Mouse (Mus musculus) liver, postnatal 0 days (tissue): ENCODE measurements around the gene 4931409K22Rik. TPM values are rescaled to one million over a fixed set of nuclear protein-coding genes. Genes with fewer than 3 reads are reported as not detected.
A peak's percentile ranks its signal among the peaks of the same experiment; 100 is the strongest.

ENCODE experiments used
- ATAC-seq: fragments of 200-750 bp; cut with Nextera tagmentation; 2 replicates; pipeline ENCODE4 v1.8.0; 2017; ENCODE audit warnings: mild to moderate bottlenecking, moderate library complexity
- DNase-seq: peaks from one replicate; pipeline ENCODE4 v3.0.0-alpha.2; 2016
- H3K27ac ChIP-seq: fragments of 300-500 bp; sonication (generic); 2 replicates; pipeline ENCODE4 v1.5.1; 2014; ENCODE audit warnings: antibody characterized with exemption, moderate library complexity, mild to moderate bottlenecking, low read depth
- H3K27me3 ChIP-seq: fragments of 300-500 bp; sonication (generic); 2 replicates; pipeline ENCODE4 v1.6.1; 2014; ENCODE audit warnings: low read length, control low read depth, mixed read lengths; ENCODE audit not compliant: insufficient read depth
- H3K36me3 ChIP-seq: fragments of 300-500 bp; sonication (generic); replicated peaks from 2 replicates; pipeline ENCODE4 v1.6.1; 2014; ENCODE audit warnings: mild to moderate bottlenecking, control low read depth, low read length, moderate library complexity, mixed read lengths; ENCODE audit not compliant: insufficient read depth
- H3K4me1 ChIP-seq: fragments of 300-500 bp; sonication (generic); 2 replicates; pipeline ENCODE4 v1.6.1; 2014; ENCODE audit warnings: antibody characterized with exemption, mild to moderate bottlenecking, control low read depth; ENCODE audit not compliant: insufficient read depth
- H3K4me2 ChIP-seq: fragments of 300-500 bp; sonication (generic); 2 replicates; pipeline ENCODE4 v1.6.1; 2014; ENCODE audit warnings: low read depth, mild to moderate bottlenecking, low read length, moderate library complexity, mixed read lengths
- H3K4me3 ChIP-seq: fragments of 300-500 bp; sonication (generic); 2 replicates; pipeline ENCODE4 v1.5.1; 2014; ENCODE audit warnings: low read depth, low read length
- H3K9ac ChIP-seq: fragments of 300-500 bp; sonication (generic); replicated peaks from 2 replicates; pipeline ENCODE4 v1.6.1; 2014; ENCODE audit warnings: mild to moderate bottlenecking, moderate library complexity
- H3K9me3 ChIP-seq: fragments of 300-500 bp; sonication (generic); 2 replicates; pipeline ENCODE4 v1.6.1; 2016; ENCODE audit warnings: mild to moderate bottlenecking, control low read depth, low read length, mixed read lengths
- CTCF ChIP-seq: sonication (generic); IDR thresholded peaks from 2 replicates; pipeline ENCODE4 v1.5.1; 2016; ENCODE audit warnings: antibody characterized with exemption, low read depth
- EP300 ChIP-seq: IDR thresholded peaks from 2 replicates; pipeline ENCODE4 v1.6.1; 2016; ENCODE audit warnings: antibody characterized with exemption, low read depth, mild to moderate bottlenecking
- WGBS: fragments of 180-500 bp; shearing (Covaris S2); extraction: QIAGEN DNeasy Blood & Tissue Kit; methylation state at CpG from one replicate; pipeline ENCODE4 v1.1.7; 2014; ENCODE audit not compliant: insufficient replicate concordance; 5-methylcytosine and 5-hydroxymethylcytosine counted together
- polyA plus RNA-seq: library from polyadenylated mRNA; unstranded; fragments of >200 nt; fragmentation: Nextera tagmentation; extraction: Ambion mirVana; gene quantifications from 2 replicates; pipeline ENCODE4 v1.2.1, GENCODE M21; 2015

The 4931409K22Rik gene
- polyA plus RNA-seq, 1 experiment from 2014 or later, result not detected

DNA sequence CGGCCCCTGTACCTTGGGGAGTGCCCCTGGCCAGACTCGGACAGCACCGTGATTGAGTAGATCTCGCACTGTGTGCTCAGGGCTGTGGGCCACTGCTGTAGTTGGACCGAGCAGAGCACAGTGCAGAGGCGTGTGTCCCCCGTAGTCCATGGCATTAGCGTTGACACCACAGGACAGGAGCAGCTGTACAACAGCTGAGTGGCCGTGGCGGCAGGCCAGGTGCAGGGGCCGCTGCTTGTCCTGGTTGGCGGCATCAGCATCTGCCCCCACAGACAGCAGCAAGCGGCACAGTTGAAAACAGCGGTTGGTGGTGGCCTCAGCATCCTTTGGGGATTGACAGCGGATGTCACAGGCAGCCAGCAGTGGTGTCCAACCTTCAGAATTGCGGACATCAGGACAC is 19.0 kb downstream of the 4931409K22Rik start:
- Histone ChIP-seq H3K9ac (no peak overlapping the region), H3K4me1 (peaks cover 5% of the 10 kb centered on the region), H3K4me3 (no peak overlapping the region), H3K27ac (no peak overlapping the region), H3K4me2 (no peak overlapping the region), H3K27me3 (0 out of 2 replicates have a peak, but pooled peaks cover 5% of the 10 kb centered on the region), H3K36me3 (no peaks in the 10 kb centered on the region), H3K9me3 (no peaks in the 10 kb centered on the region)
- TF ChIP-seq CTCF (no peak), EP300 (no peak)
- DNase-seq, result no peak
- ATAC-seq, result no peak
- 65% methylated on average over 16 of the region's 16 CpGs for WGBS

DNA sequence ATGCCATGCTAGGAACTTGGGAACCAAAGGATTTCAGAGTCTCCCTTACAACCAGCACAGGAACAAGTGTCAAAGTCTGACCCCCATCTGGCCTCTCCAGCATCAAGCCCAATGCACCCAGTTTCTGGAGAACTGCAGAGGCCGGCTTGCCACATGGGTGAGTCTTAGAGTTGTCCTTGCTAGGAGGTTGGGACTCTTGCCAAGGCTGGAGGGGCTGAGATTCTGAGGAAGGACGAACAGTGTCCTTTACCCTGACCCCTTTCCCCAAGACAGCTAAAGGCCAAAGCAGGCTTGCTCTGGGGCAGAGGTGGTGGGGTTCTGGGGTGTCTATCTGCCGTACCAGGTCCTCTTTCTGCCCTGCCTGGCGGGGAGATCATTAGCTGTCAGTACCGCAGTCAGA is 20.1 kb downstream of the 4931409K22Rik start:
- no peak for DNase-seq
- Histone ChIP-seq H3K4me1 (peaks cover 5% of the 10 kb centered on the region), H3K9ac (no peak overlapping the region), H3K36me3 (no peaks in the 10 kb centered on the region), H3K27ac (no peak overlapping the region), H3K27me3 (peaks cover 11% of the 10 kb centered on the region), H3K4me2 (no peak overlapping the region), H3K4me3 (no peak overlapping the region), H3K9me3 (no peaks in the 10 kb centered on the region)
- ATAC-seq, result no peak
- no peak for TF ChIP-seq EP300
- no peak for TF ChIP-seq CTCF
- 77% methylated on average over 5 of the region's 5 CpGs for WGBS

DNA sequence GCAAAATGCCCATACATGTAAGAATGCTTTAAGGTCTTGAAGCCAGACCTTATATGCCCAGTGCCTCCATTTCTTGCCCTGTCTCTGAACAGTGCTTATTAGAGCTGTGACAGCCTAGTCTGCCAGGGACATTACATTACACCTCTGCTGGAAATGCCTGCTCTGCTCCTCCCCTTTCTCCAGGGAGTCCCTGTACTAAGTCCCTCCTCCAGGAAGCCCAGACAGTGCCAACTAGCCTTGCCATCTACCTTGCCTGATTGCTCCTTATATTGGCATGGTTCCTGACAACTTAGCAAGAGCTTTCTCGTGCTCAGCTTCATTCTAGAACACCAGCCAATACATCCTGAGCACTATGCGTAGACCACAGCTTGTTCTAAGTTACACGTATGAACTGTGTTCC is 20.9 kb downstream of the 4931409K22Rik start:
- no peaks in the 10 kb centered on the region for H3K9me3 ChIP-seq
- H3K4me3 ChIP-seq, result no peak overlapping the region
- H3K9ac ChIP-seq, result no peak overlapping the region
- no peak for TF ChIP-seq CTCF
- no peak for TF ChIP-seq EP300
- ATAC-seq, result no peak
- H3K27me3 ChIP-seq, result peaks cover 16% of the 10 kb centered on the region
- WGBS, result 68% methylated on average over 3 of the region's 3 CpGs
- H3K36me3 ChIP-seq, result no peaks in the 10 kb centered on the region
- H3K27ac ChIP-seq, result no peak overlapping the region
- no peak overlapping the region for H3K4me2 ChIP-seq
- no peak for DNase-seq
- no peaks in the 10 kb centered on the region; the same call in 1 of the 2 replicates for H3K4me1 ChIP-seq

DNA sequence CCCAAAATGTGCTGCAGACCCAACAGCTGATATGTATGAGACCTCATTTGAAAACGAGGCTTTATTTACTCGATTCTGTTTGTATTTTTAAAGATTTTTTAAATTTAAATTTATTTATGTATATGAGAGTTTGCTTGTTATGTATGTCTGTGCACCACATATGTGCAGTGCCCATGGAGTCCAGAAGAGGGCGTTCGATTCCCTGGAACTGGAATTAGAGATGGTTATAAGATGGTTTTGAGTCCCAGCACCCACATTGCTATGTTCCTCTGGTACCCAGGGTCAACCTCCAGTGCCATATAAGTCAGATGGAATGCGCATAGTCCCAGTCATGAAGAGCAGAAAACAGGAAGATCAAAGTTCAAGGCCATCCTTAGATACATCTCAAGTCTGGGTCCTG is 22.3 kb downstream of the 4931409K22Rik start:
- Histone ChIP-seq H3K4me2 (no peak overlapping the region), H3K27me3 (peaks cover 26% of the 10 kb centered on the region), H3K9me3 (no peaks in the 10 kb centered on the region), H3K27ac (no peak overlapping the region), H3K4me3 (no peak overlapping the region), H3K9ac (no peak overlapping the region), H3K36me3 (no peaks in the 10 kb centered on the region), H3K4me1 (no peaks in the 10 kb centered on the region)
- 38% methylated on average over 5 of the region's 5 CpGs for WGBS
- ATAC-seq (no peak), DNase-seq (no peak)
- TF ChIP-seq EP300 (no peak), CTCF (peak; percentile 32)

DNA sequence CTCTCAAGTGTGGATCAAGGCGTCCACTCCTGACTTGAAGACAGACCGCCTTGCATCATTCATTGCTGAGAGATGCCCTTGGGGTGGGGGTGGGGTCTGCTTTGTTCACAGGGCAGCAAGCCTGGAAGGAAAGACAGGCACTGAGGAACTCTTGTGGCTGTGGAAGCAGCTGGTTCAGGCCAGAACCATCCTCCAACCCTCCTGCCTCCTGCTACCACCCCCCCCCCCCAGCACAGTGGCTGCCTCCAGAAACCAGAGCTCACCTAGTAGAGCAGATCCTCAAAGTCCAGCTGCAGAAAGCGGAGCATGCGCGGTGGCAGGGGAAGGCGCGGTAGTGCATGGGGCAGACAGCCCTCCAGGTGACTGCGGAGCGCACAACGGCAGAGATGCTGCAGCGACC is 23.2 kb downstream of the 4931409K22Rik start:
- ATAC-seq (no peak), DNase-seq (no peak)
- Histone ChIP-seq H3K9ac (no peak overlapping the region), H3K36me3 (no peaks in the 10 kb centered on the region), H3K4me1 (no peaks in the 10 kb centered on the region), H3K4me2 (no peak overlapping the region), H3K27ac (no peak overlapping the region), H3K27me3 (peaks cover 35% of the 10 kb centered on the region), H3K9me3 (no peaks in the 10 kb centered on the region), H3K4me3 (no peak overlapping the region)
- TF ChIP-seq CTCF (no peak), EP300 (no peak)
- 43% methylated on average over 11 of the region's 11 CpGs for WGBS

DNA sequence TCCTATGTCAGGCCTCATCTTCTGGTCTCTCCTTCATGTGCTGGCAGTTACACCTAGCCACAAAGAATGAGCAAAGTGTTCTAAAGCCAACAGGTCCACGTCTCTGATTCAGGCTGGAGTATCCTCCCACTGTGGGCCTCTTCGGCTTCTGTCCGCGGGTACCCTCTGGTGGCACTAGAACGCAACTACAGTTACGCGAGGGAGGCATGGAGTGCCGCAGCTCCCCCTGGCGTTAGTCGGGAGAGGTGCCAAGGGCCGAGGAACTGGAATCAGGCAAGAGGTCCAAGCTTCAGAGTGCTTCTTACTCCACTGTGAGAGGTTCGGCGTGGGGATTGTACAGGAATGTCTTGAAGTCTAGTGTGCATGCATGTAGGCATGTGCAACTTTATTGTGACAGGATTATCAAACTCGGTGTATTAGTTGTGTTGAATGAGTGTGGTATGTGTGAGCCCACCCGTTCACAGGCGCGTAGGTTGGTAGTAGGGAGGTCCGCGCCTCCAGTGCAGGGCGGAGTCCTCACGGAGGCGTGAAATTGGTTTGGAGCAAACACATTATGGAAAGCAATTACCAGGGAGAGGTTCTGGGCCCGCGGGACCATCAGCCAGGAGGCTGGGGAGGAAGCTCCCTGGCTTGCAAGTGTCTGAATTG is 26.4 kb downstream of the 4931409K22Rik start:
- Histone ChIP-seq H3K27me3 (peaks cover 65% of the 10 kb centered on the region), H3K4me3 (no peak overlapping the region), H3K4me2 (no peak overlapping the region), H3K4me1 (peaks cover 10% of the 10 kb centered on the region), H3K36me3 (no peaks in the 10 kb centered on the region), H3K9ac (no peak overlapping the region), H3K27ac (no peak overlapping the region), H3K9me3 (no peaks in the 10 kb centered on the region)
- TF ChIP-seq CTCF (peak; percentile 100), EP300 (no peak)
- 18% methylated on average over 24 of the region's 24 CpGs for WGBS
- ATAC-seq (peak; percentile 86), DNase-seq (peak; percentile 91)

DNA sequence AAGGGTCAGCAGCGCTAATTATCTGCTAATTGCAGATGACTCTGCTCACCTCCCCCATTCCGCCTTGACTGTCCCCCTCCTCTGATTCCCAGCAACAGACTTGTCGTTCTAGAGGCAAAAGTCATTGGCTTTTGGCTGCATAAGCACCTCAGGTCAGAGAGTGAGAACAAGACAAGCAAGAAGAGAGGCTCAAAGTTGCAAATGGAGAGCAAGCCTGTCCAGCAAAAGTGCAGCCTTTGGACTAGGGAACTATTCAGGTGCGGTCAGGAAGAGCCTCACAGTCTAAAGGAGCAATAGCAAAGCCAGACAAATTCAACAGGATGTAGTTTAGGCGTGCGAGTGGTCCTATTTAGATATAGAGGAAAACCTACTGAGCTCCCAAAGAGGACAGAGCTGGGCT is 28.8 kb downstream of the 4931409K22Rik start:
- H3K27me3 ChIP-seq, result peaks cover 86% of the 10 kb centered on the region
- 15% methylated on average over 6 of the region's 6 CpGs for WGBS
- H3K27ac ChIP-seq, result no peak overlapping the region
- ATAC-seq (no peak), DNase-seq (no peak)
- H3K4me1 ChIP-seq, result peaks cover 10% of the 10 kb centered on the region
- TF ChIP-seq CTCF, result no peak
- TF ChIP-seq EP300, result no peak
- no peak overlapping the region for H3K4me2 ChIP-seq
- no peak overlapping the region for H3K9ac ChIP-seq
- no peak overlapping the region for H3K4me3 ChIP-seq
- H3K36me3 ChIP-seq, result no peaks in the 10 kb centered on the region
- H3K9me3 ChIP-seq, result no peaks in the 10 kb centered on the region
